In the genomic region with DNA sequence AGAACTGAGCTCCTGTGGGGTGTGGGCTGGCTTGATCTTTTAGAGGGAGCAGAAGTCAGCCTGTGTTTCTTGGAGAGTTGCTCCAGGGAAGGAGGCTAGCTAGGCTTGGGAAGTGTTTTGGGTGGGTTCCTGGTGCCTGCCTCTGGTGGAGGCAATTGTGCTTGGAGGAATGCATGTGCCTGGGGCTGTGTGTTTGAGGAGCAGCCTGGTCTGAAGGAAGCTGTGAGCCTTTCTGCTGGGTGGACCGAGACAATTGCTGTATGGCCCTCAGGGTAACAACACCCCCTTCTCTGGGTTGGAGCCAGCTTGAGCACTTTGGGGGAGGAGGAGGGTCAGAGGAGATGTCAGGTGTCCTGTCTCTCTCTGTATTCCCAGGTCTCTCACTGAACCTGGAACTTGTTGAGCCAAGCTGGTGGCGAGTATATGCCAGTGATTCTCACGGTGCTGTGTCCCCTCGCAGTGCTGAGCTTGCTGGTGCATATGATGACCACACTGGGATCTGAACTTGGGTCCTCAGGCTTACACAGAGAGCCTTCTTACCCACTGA, we compare ENCODE assay signal across 9 mouse cellular contexts. TPM values are rescaled to one million over a fixed set of nuclear protein-coding genes. Genes with fewer than 3 reads are reported as not detected.
A peak's percentile ranks its signal among the peaks of the same experiment; 100 is the strongest.
DNase-seq lines count a peak whose midpoint lies in the region; ATAC-seq and TF ChIP-seq lines count a peak whose summit lies in the region.
"Had no signal": no experiment of that assay in that cellular context is flagged by ENCODE, and none has a peak within 500 bp of the region (broad histone marks: within the 10 kb centered on the region; RNA-seq: fewer than 3 reads in every experiment).

No protein-coding gene starts in this region.

- H3K4me2 ChIP-seq in heart, embryonic 14.5 days (ENCODE audit: low read length) = peak overlapping the region; percentile 97
- H3K4me2 ChIP-seq in hindbrain, embryonic 15.5 days = peak overlapping the region; percentile 88
- H3K4me2 ChIP-seq in midbrain, embryonic 13.5 days (replicated peaks) = peak overlapping the region; percentile 91

- DNase-seq in heart, postnatal 4 days = no peak
- no peak for DNase-seq in embryonic facial prominence, embryonic 10.5 days (ENCODE audit: low spot score)
- DNase-seq in embryo, embryonic 11 days = no peak
- DNase-seq in cerebellum, adult 2 months = no peak

- TF ChIP-seq POLR2A in cerebellum, adult 2 months (IDR thresholded peaks at IDR 0.05; ENCODE audit: borderline replicate concordance, insufficient read depth, low read length) = no peak

- peak overlapping the region; percentile 82 for H3K9ac ChIP-seq in heart, embryonic 14.5 days (ENCODE audit: low read length)
- H3K9ac ChIP-seq in hindbrain, embryonic 15.5 days = no peak overlapping the region; the same call in 1 of the 2 replicates
- H3K9ac ChIP-seq in midbrain, embryonic 13.5 days (replicated peaks) = peak overlapping the region; percentile 80

- no peak for ATAC-seq in heart, embryonic 14.5 days (ENCODE audit: insufficient number of reproducible peaks, insufficient read depth, low FRiP score, low read depth)
- no peak for ATAC-seq in hindbrain, embryonic 15.5 days (ENCODE audit: low FRiP score, low read depth)
- ATAC-seq in midbrain, embryonic 13.5 days = no peak
- ATAC-seq in erythroid progenitor cell, adult 5-6 weeks (replicated peaks; ENCODE audit: low FRiP score, poor library complexity, severe bottlenecking) = no peak

- H3K9me3 ChIP-seq in heart, embryonic 14.5 days (ENCODE audit: control insufficient read depth, low read length) = no peaks in the 10 kb centered on the region
- no peaks in the 10 kb centered on the region for H3K9me3 ChIP-seq in embryonic facial prominence, embryonic 10.5 days
- no peaks in the 10 kb centered on the region for H3K9me3 ChIP-seq in hindbrain, embryonic 15.5 days
- H3K9me3 ChIP-seq in midbrain, embryonic 13.5 days = no peaks in the 10 kb centered on the region

- 0 out of 4 replicates have a peak overlapping the region, but pooled peaks of 1 of the 2 experiments have one; percentile 17 for H3K27ac ChIP-seq in heart, embryonic 14.5 days (replicated peaks in 1 of 2; ENCODE audit: control insufficient read depth in 1 of 2, insufficient read depth in 1 of 2, low read depth in 2 of 2, low read length in 2 of 2)
- H3K27ac ChIP-seq in embryonic facial prominence, embryonic 10.5 days (replicated peaks) = peak overlapping the region; percentile 91
- no peak overlapping the region for H3K27ac ChIP-seq in hindbrain, embryonic 15.5 days (replicated peaks)
- H3K27ac ChIP-seq in midbrain, embryonic 13.5 days = no peak overlapping the region
- no peak overlapping the region for H3K27ac ChIP-seq in cerebellum, adult 2 months (ENCODE audit: insufficient read depth, low read length)

- 71% methylated on average over 4 of the region's 4 CpGs for WGBS in heart, embryonic 14.5 days
- WGBS in embryonic facial prominence, embryonic 10.5 days = 62% methylated on average over 4 of the region's 4 CpGs
- 72% methylated on average over 4 of the region's 4 CpGs for WGBS in hindbrain, embryonic 15.5 days
- WGBS in midbrain, embryonic 13.5 days = 72% methylated on average over 4 of the region's 4 CpGs
- WGBS in cerebellum, adult 2 months = 83% methylated on average over 4 of the region's 4 CpGs

- peaks cover 23 to 51% of the 10 kb centered on the region in 2 experiments for H3K4me1 ChIP-seq in heart, embryonic 14.5 days (ENCODE audit: control insufficient read depth in 2 of 2, insufficient read depth in 2 of 2, low read length in 2 of 2)
- peaks cover 89% of the 10 kb centered on the region for H3K4me1 ChIP-seq in embryonic facial prominence, embryonic 10.5 days
- peaks cover 28% of the 10 kb centered on the region for H3K4me1 ChIP-seq in hindbrain, embryonic 15.5 days (replicated peaks)
- H3K4me1 ChIP-seq in midbrain, embryonic 13.5 days (replicated peaks) = peaks cover 27% of the 10 kb centered on the region
- H3K4me1 ChIP-seq in cerebellum, adult 2 months (ENCODE audit: control insufficient read depth, insufficient read depth, low read length) = peaks cover 10% of the 10 kb centered on the region

- no peaks in the 10 kb centered on the region for H3K36me3 ChIP-seq in heart, embryonic 14.5 days (ENCODE audit: control insufficient read depth, insufficient read depth, low read length)
- no peaks in the 10 kb centered on the region for H3K36me3 ChIP-seq in embryonic facial prominence, embryonic 10.5 days (replicated peaks)
- no peaks in the 10 kb centered on the region for H3K36me3 ChIP-seq in hindbrain, embryonic 15.5 days
- no peaks in the 10 kb centered on the region for H3K36me3 ChIP-seq in midbrain, embryonic 13.5 days

- no peaks in the 10 kb centered on the region for H3K27me3 ChIP-seq in heart, embryonic 14.5 days (ENCODE audit: control insufficient read depth, insufficient read depth, low read length)
- peaks cover 6% of the 10 kb centered on the region; the same call in 1 of the 2 replicates for H3K27me3 ChIP-seq in embryonic facial prominence, embryonic 10.5 days (replicated peaks; ENCODE audit: low read depth, poor library complexity, severe bottlenecking)
- H3K27me3 ChIP-seq in hindbrain, embryonic 15.5 days = no peaks in the 10 kb centered on the region
- H3K27me3 ChIP-seq in midbrain, embryonic 13.5 days = peaks cover 10% of the 10 kb centered on the region
- H3K27me3 ChIP-seq in cerebellum, adult 2 months (ENCODE audit: control insufficient read depth, insufficient read depth, low read length) = no peaks in the 10 kb centered on the region

- H3K4me3 ChIP-seq in heart, embryonic 14.5 days (ENCODE audit: control insufficient read depth in 1 of 2, insufficient read depth in 1 of 2, low read depth in 1 of 2, low read length in 2 of 2) = peak overlapping the region; percentile 58 to 68
- peak overlapping the region; percentile 77 for H3K4me3 ChIP-seq in embryonic facial prominence, embryonic 10.5 days
- peak overlapping the region; percentile 61 for H3K4me3 ChIP-seq in hindbrain, embryonic 15.5 days
- H3K4me3 ChIP-seq in midbrain, embryonic 13.5 days (replicated peaks) = peak overlapping the region; percentile 57
- H3K4me3 ChIP-seq in cerebellum, adult 2 months (replicated peaks; ENCODE audit: insufficient read depth, low read depth, low read length) = no peak overlapping the region

- no peak for TF ChIP-seq CTCF in cerebellum, adult 2 months (IDR thresholded peaks at IDR 0.05; ENCODE audit: borderline replicate concordance, insufficient read depth, low read depth, low read length)

RNA-seq across cellular contexts. Expression of a gene that starts 17.8 kb away (rescaled TPM):
- 27.6 and 27.7 TPM in 2 replicates for polyA plus RNA-seq in heart, embryonic 14.5 days (2014; fragmentation: Nextera tagmentation; extraction: Ambion mirVana)
- total RNA-seq in heart, postnatal 4 days (2021) = 10 to 100 TPM; 12.2 to 12.5 TPM
- 51.7 and 57.4 TPM in 2 replicates for polyA plus RNA-seq in embryonic facial prominence, embryonic 10.5 days (2016; fragmentation: Nextera tagmentation; extraction: Ambion mirVana)
- 20.7 and 22.3 TPM in 2 replicates for polyA plus RNA-seq in hindbrain, embryonic 15.5 days (2015; fragmentation: Nextera tagmentation; extraction: Ambion mirVana)
- 21.0 and 21.4 TPM in 2 replicates for polyA plus RNA-seq in midbrain, embryonic 13.5 days (2015; fragmentation: Nextera tagmentation; extraction: Ambion mirVana)
- polyA plus RNA-seq in cerebellum, adult 2 months (2012; rRNA removed) = 9.5 and 9.7 TPM in 2 replicates
- 252 and 262 TPM in 2 replicates for total RNA-seq in erythroid progenitor cell, adult 5-6 weeks (2015; ENCODE audit: low replicate concordance)
- total RNA-seq in erythroid progenitor cell, adult 5-6 weeks (2017; ENCODE audit: low replicate concordance) = 345 and 413 TPM in 2 replicates

RNA-seq across cellular contexts. Expression of a gene that starts 17.9 kb away (rescaled TPM):
- polyA plus RNA-seq in heart, embryonic 14.5 days (2014; fragmentation: Nextera tagmentation; extraction: Ambion mirVana) = 0.24 and 0.40 TPM in 2 replicates
- total RNA-seq in heart, postnatal 4 days (2021) = not detected
- 1.6 TPM in 2 replicates for polyA plus RNA-seq in embryonic facial prominence, embryonic 10.5 days (2016; fragmentation: Nextera tagmentation; extraction: Ambion mirVana)
- 2.3 TPM in 2 replicates for polyA plus RNA-seq in hindbrain, embryonic 15.5 days (2015; fragmentation: Nextera tagmentation; extraction: Ambion mirVana)
- polyA plus RNA-seq in midbrain, embryonic 13.5 days (2015; fragmentation: Nextera tagmentation; extraction: Ambion mirVana) = 1.8 and 2.0 TPM in 2 replicates
- polyA plus RNA-seq in cerebellum, adult 2 months (2012; rRNA removed) = 0.77 and 1.1 TPM in 2 replicates
- not detected in 2 replicates for total RNA-seq in erythroid progenitor cell, adult 5-6 weeks (2015; ENCODE audit: low replicate concordance)
- not detected in 2 replicates for total RNA-seq in erythroid progenitor cell, adult 5-6 weeks (2017; ENCODE audit: low replicate concordance)
- total RNA-seq: hematopoietic stem cell, adult 5-6 weeks had no signal

RNA-seq across cellular contexts. Expression of a gene that starts 22.1 kb away (rescaled TPM):
- polyA plus RNA-seq in heart, embryonic 14.5 days (2014; fragmentation: Nextera tagmentation; extraction: Ambion mirVana) = 25.3 and 32.5 TPM in 2 replicates
- total RNA-seq in heart, postnatal 4 days (2021) = 10 to 100 TPM; 55.6 to 55.7 TPM
- 4.0 and 4.3 TPM in 2 replicates for polyA plus RNA-seq in embryonic facial prominence, embryonic 10.5 days (2016; fragmentation: Nextera tagmentation; extraction: Ambion mirVana)
- polyA plus RNA-seq in hindbrain, embryonic 15.5 days (2015; fragmentation: Nextera tagmentation; extraction: Ambion mirVana) = 31.4 and 32.8 TPM in 2 replicates
- 8.7 and 9.1 TPM in 2 replicates for polyA plus RNA-seq in midbrain, embryonic 13.5 days (2015; fragmentation: Nextera tagmentation; extraction: Ambion mirVana)
- polyA plus RNA-seq in cerebellum, adult 2 months (2012; rRNA removed) = 30.9 and 35.5 TPM in 2 replicates
- 15.5 and 16.3 TPM in 2 replicates for total RNA-seq in erythroid progenitor cell, adult 5-6 weeks (2015; ENCODE audit: low replicate concordance)
- 9.4 and 12.6 TPM in 2 replicates for total RNA-seq in erythroid progenitor cell, adult 5-6 weeks (2017; ENCODE audit: low replicate concordance)

RNA-seq across cellular contexts. Expression of a gene that starts 38.9 kb away (rescaled TPM):
- polyA plus RNA-seq in heart, embryonic 14.5 days (2014; fragmentation: Nextera tagmentation; extraction: Ambion mirVana) = 1,816 and 1,859 TPM in 2 replicates
- 1,000 to 10,000 TPM; 1,376 to 1,487 TPM for total RNA-seq in heart, postnatal 4 days (2021)
- polyA plus RNA-seq in embryonic facial prominence, embryonic 10.5 days (2016; fragmentation: Nextera tagmentation; extraction: Ambion mirVana) = 1,291 and 1,338 TPM in 2 replicates
- polyA plus RNA-seq in hindbrain, embryonic 15.5 days (2015; fragmentation: Nextera tagmentation; extraction: Ambion mirVana) = 1,700 and 1,726 TPM in 2 replicates
- 1,344 and 1,356 TPM in 2 replicates for polyA plus RNA-seq in midbrain, embryonic 13.5 days (2015; fragmentation: Nextera tagmentation; extraction: Ambion mirVana)
- 4,588 and 5,845 TPM in 2 replicates for polyA plus RNA-seq in cerebellum, adult 2 months (2012; rRNA removed)
- 2,541 and 2,855 TPM in 2 replicates for total RNA-seq in erythroid progenitor cell, adult 5-6 weeks (2015; ENCODE audit: low replicate concordance)
- 1,910 and 2,502 TPM in 2 replicates for total RNA-seq in erythroid progenitor cell, adult 5-6 weeks (2017; ENCODE audit: low replicate concordance)
